Mouse (Mus musculus) urinary bladder, adult 18-20 months (tissue): ENCODE results near the gene Ift20.
"Not testable (repeated sequence)": the region's sequence is repeated elsewhere in the genome, so short reads cannot be mapped to it uniquely, and the experiment has no call there.

Experiments
- DNase-seq, 2 experiments: peaks; one replicate each; pipeline ENCODE4 v3.0.0; 2022; ENCODE audit warnings: low spot score in 2 of 2, mixed read lengths in 2 of 2

The Ift20 gene

DNA sequence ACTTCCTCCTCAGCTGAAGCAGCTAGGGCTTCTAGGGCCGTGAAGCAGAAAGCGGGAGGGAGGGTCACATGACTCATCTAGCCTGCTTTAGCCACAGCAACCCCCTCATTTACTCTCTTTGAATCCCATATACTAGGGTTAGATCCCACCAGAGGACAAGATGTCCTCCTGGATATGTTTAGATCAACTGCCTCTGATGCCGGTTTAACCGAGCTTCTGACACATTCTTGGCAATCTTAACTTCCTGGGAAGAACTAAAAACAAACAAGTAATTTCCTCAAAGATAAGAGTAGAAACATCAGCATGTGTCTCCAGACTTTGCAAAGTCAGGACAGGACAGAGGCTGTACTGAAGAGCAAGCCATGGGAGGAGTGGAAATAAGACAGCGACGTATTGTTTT is 30.6 kb downstream of the Ift20 start:
- DNase-seq: no peak

DNA sequence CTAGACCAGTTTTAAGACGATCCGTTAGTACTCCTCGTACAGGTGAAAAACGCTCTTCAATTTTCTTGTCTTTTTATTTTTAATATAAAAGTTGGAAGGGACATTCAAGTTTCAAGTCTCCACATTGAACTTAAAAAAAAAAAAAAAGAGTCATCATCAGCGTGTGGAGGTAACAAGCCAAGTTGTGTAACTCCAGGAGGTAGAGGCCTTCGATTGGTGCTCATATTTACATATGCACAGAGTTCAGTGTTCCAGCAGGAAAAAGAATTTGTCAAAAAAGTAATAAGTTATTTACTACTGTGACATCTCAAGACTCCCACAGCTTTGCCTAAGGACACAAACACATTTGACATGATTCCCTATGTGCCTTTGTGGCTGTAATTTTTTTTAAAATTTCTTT is 31.5 kb downstream of the Ift20 start:
- no peak for DNase-seq

DNA sequence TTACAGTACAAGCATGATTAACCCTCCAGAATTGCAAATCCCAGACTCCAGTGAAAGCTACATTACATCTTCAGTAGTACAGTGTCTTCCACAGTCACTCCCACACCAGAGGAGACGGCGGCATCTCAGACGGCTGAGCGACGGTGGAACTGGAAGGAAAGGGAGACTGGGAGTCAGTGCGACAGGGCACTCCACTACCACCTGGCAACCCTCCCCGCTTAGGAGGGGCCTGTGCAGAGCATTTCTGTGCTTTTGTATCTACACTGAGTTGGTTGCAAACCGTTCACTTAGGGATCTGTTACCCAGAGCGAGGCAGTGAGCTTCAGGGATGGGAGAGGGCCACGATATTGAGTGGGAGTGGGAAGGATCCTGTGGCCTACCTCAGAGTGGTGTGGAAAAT is 32.7 kb downstream of the Ift20 start:
- DNase-seq: no peak

DNA sequence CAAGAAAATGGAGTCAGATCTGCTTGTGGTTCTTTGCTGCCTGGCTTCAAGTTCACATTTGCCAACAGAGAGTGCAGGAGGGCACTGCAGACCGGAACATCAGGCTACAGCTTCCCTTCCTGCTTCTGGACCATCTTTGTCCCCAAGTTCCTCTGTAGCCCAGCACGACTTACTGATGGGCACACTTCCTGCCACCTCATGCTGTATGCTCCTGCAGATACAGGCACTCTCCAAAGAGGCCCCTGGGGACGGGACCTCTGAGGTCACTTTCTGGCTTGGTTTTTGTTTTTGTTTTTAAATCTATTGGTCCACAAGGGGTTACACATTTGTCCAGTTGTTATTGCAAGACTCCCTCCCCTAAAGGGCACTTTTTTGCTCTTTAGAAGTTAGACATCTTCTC is 33.6 kb downstream of the Ift20 start:
- no peak for DNase-seq

DNA sequence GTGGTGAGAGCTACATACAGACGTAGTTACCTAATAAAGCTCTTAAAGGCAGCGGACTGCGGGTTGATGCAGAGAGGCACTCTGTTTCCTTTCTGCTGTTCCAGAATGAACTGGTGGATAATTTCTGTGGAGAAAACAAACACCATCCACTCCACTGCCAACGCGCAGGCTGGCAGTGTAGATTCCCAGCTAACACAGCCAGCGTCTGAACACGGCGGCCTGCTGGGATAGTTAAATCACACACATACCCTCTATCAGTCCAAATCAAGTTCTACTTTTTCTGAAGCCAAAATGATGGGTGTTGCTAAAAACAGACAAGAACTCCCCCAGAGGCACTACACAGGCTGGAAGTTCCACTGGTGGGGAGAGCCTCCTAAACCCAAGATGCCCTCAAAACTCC is 35.3 kb downstream of the Ift20 start:
- DNase-seq: no peak

DNA sequence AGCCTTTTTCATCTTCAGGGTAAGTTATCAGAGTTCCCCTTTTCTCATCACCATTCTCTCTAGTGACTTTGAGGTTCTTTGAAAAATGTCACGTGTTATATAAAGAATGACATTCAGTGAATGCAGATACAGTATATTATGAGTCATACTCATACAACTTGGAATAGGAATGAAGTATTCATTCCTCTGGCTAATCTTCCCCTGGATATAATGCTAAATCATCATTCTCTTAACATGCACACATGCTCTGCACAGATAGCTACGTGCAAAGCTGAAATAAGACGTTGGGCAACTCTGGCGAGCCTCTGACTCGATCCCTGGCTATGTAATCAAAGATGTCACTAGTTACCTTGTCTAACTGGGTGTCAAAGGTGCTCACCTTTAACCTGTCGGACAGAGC is 35.7 kb downstream of the Ift20 start:
- no peak for DNase-seq

DNA sequence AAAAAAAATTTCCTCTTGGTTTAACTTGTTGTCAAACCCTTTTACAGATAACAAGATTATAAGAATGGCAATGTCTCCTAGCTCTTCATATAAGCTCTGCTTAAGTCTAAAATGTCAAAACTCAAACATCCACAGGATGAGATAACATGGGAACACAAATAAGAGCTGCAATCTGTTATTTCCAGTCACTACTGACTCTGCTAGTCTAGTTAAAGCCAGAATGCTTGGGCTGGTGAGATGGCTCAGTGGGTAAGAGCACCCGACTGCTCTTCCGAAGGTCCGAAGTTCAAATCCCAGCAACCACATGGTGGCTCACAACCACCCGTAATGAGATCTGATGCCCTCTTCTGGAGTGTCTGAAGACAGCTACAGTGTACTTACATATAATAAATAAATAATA is 37.9 kb downstream of the Ift20 start:
- DNase-seq: not testable (repeated sequence)

DNA sequence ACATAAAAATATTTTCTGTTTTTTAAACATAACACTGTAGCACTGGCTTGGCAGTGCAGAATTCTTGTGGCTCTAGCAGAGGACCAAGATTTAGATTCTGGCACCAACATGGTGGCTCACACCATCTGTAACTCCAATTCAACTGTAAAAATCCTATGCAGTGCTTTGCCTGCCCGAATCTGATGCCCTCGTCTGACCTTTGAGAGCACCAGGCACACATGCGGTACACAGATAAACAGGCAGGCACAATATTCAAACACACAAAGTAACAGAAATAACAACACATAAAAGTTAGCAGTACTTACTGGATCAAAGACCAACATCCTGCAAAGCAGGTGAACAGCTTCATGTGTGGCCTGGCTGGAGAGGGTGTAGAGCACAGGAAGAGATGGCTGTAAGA is 38.4 kb downstream of the Ift20 start:
- DNase-seq: no peak

DNA sequence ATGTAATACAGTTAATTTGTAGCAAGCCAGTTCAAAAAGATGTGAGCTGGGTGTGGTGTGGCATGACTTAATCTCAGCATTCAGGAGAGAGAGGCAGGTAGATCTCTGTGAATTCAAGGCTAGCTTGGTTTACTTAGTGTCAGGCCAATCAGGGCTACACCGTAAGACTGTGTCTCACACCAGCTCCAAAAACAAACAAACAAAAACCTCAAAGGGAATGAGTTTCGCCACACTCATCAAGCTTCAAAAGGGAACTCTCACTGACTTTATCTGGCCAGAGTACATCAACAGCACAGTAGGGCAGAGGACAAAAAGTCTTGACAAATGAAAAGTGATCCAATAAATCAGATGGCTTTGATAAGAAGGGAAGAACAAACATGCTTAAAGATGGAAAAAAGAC is 38.8 kb downstream of the Ift20 start:
- no peak for DNase-seq

DNA sequence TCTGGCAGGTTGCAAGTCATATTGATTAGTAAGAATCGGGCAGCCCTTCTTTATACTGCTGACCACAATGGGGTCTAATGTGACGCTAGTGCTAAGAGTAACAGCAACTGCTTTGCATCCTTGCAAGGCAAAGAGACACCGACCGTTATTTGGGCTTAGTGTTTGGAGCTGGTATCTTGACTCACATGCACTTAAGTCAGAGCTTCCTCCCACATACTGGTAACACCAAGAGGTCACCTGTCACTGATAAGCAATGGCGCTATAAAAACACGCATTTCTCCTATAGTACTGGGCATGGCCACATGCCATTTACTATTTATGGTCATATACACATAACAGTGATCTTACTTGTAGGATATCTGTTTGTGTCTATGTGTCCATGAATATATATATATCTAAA is 46.7 kb downstream of the Ift20 start:
- DNase-seq: no peak

DNA sequence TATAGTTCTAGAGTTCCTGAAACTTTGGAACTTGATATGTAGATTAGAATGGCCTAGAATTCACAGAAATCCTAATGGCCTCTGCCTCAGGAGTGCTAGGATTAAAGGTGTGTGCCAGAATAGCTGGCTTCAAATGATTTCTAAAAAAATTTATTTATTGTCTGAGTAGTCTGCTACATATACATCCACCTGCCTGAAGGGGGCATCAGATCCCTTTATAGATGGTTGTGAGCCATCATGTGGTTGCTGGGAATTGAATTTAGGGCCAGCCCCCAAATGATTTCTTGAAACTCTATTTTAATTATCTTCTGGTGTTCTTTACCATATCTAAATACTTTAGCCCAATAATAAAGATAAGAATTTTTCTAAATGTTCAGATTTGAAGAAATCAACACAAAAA is 49.9 kb downstream of the Ift20 start:
- DNase-seq: no peak

DNA sequence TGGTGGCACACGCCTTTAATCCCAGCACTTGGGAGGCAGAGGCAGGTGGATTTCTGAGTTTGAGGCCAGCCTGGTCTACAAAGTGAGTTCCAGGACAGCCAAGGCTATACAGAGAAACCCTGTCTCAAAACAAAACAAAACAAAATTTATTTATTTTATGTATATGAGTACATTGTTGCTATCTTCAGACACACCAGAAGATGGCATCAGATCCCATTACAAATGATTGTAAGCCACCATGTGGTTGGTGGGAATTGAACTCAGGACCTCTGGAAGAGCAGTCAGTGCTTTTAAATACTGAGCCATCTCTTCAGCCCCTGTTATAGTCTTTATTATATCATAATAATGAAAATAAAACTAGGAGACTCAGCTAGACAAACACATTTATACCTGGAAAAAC is 51.5 kb downstream of the Ift20 start:
- not testable (repeated sequence) for DNase-seq
